Mouse (Mus musculus) cortical plate, adult 2 months (tissue): ENCODE results near the gene Ylpm1.

Experiments used
- CTCF ChIP-seq: fragments of 200-500 bp; IDR thresholded peaks from 2 replicates; pipeline ENCODE4 v1.5.1; 2011; ENCODE audit warnings: mild to moderate bottlenecking, control low read depth, low read length; ENCODE audit not compliant: insufficient read depth; ENCODE audit errors: extremely low read depth
- POLR2A ChIP-seq: fragments of 200-500 bp; IDR thresholded peaks from 2 replicates; pipeline ENCODE4 v1.6.1; 2011; ENCODE audit warnings: mild to moderate bottlenecking, low read length, control low read depth; ENCODE audit not compliant: insufficient read depth; ENCODE audit errors: extremely low read depth

DNA sequence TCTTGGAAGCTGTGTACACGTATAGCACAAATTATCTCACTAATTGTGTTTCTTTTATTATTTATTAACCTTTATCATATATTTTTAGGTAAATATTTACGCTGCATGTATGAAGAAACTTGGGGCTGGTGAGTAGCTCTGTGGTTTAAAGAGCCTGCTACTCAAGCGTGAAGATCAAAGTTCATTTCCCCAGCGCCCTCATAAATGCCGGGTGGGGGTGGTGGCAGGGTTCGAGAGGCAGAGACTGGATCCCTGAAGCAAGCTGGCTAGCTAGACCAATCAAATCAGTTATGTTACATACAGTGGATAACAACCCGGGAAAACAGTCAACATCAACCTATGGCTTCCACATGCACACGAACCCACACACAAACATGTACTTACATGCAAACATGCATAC, 107.0 kb downstream of the Ylpm1 start:
- TF ChIP-seq POLR2A: no peak
- no peak for TF ChIP-seq CTCF
